In genomic region chr1:64876276-64876675, GRCm38 (mm10) we compare ENCODE assay signal across 9 mouse cellular contexts.
DNase-seq lines count a peak whose midpoint lies in the region; ATAC-seq and TF ChIP-seq lines count a peak whose summit lies in the region.
"Had no signal": no experiment of that assay in that cellular context is flagged by ENCODE, and none has a peak within 500 bp of the region (broad histone marks: within the 10 kb centered on the region; RNA-seq: fewer than 3 reads in every experiment).

No protein-coding gene starts in this region.

- peak; percentile 79 for ATAC-seq in heart, postnatal 0 days (ENCODE audit: insufficient read depth, low read depth)

- no peak for TF ChIP-seq POLR2A in CH12.LX (IDR thresholded peaks at IDR 0.05; ENCODE audit: low read depth, low read length)

- no peaks in the 10 kb centered on the region for H3K9me3 ChIP-seq in CH12.LX (replicated peaks; ENCODE audit: low read length)
- no peaks in the 10 kb centered on the region for H3K9me3 ChIP-seq in heart, postnatal 0 days (replicated peaks; ENCODE audit: control insufficient read depth, low read length)
- no peaks in the 10 kb centered on the region for H3K9me3 ChIP-seq in hindbrain, embryonic 10.5 days

- H3K36me3 ChIP-seq in CH12.LX (replicated peaks in 1 of 2; ENCODE audit: control insufficient read depth in 1 of 2, insufficient read depth in 1 of 2, low read length in 1 of 2) = peaks cover 37 to 80% of the 10 kb centered on the region in 2 experiments
- peaks cover 4% of the 10 kb centered on the region; the same call in 1 of the 2 replicates for H3K36me3 ChIP-seq in heart, postnatal 0 days (replicated peaks; ENCODE audit: control insufficient read depth, insufficient read depth, low read length)
- H3K36me3 ChIP-seq in hindbrain, embryonic 10.5 days = no peaks in the 10 kb centered on the region

- H3K4me3 ChIP-seq in CH12.LX (replicated peaks in 1 of 3; ENCODE audit: low read depth in 2 of 3, low read length in 2 of 3, poor library complexity in 1 of 3) = no peak overlapping the region
- no peak overlapping the region for H3K4me3 ChIP-seq in heart, postnatal 0 days (ENCODE audit: low read depth, low read length)
- H3K4me3 ChIP-seq in hindbrain, embryonic 10.5 days = no peak overlapping the region

- peak overlapping the region; percentile 10; the same call in 1 of the 2 replicates for H3K27ac ChIP-seq in CH12.LX (ENCODE audit: insufficient read depth, low read depth)
- H3K27ac ChIP-seq in heart, postnatal 0 days (ENCODE audit: low read depth) = peak overlapping the region; percentile 62
- no peak overlapping the region for H3K27ac ChIP-seq in hindbrain, embryonic 10.5 days

- TF ChIP-seq EP300 in CH12.LX (IDR thresholded peaks at IDR 0.05; ENCODE audit: low read length) = no peak
- no peak for TF ChIP-seq EP300 in heart, postnatal 0 days (IDR thresholded peaks at IDR 0.05; ENCODE audit: low read depth)

- 44% methylated on average over 3 of the region's 3 CpGs for WGBS in heart, postnatal 0 days
- 71% methylated on average over 3 of the region's 3 CpGs for WGBS in hindbrain, embryonic 10.5 days

- in situ Hi-C loops in CH12.LX (cut with MboI; ENCODE audit: low pct_ligation_motif_present, low pct_unique_long_range_greater_than_20kb, low sequenced_read_pairs) = no loop called here

- DNase-seq in CH12.LX (ENCODE audit: extremely low read depth) (peak; percentile 63), R1 (ENCODE audit: low read depth, low spot score) (peak; percentile 23)
- peak; percentile 55 for DNase-seq in heart, postnatal 0 days (ENCODE audit: low spot score)
- peak; percentile 58 for DNase-seq in lung, postnatal 25 days (ENCODE audit: low spot score)
- no peak for DNase-seq in gastrocnemius, adult 18-20 months (ENCODE audit: low spot score)
- no peak for DNase-seq in hindbrain, embryonic 10.5 days (ENCODE audit: low spot score)
- DNase-seq in ovary, postnatal 14 days (ENCODE audit: low spot score) = no peak
- DNase-seq: cerebellum, adult 18-20 months; gastrocnemius, postnatal 36 days had no signal

- no peaks in the 10 kb centered on the region for H3K27me3 ChIP-seq in CH12.LX (replicated peaks)
- H3K27me3 ChIP-seq in heart, postnatal 0 days (ENCODE audit: control insufficient read depth, insufficient read depth, low read length) = no peaks in the 10 kb centered on the region
- H3K27me3 ChIP-seq in hindbrain, embryonic 10.5 days (ENCODE audit: insufficient read depth, poor library complexity, severe bottlenecking) = no peaks in the 10 kb centered on the region

- peaks cover 4 to 30% of the 10 kb centered on the region in 2 experiments; a peak in 2 of 4 replicates for H3K4me1 ChIP-seq in CH12.LX (ENCODE audit: control insufficient read depth in 1 of 2, insufficient read depth in 2 of 2)
- H3K4me1 ChIP-seq in heart, postnatal 0 days (ENCODE audit: control insufficient read depth, insufficient read depth) = peaks cover 7% of the 10 kb centered on the region; the same call in 1 of the 2 replicates
- no peaks in the 10 kb centered on the region for H3K4me1 ChIP-seq in hindbrain, embryonic 10.5 days (replicated peaks)

- TF ChIP-seq CTCF in CH12.LX (conservative IDR thresholded peaks at IDR 0.05 in 1 of 2, IDR thresholded peaks at IDR 0.05 in 1 of 2; ENCODE audit: low read depth in 2 of 2, low read length in 2 of 2) = no peak
- no peak for TF ChIP-seq CTCF in heart, postnatal 0 days (IDR thresholded peaks at IDR 0.05; ENCODE audit: low read depth)

- no peaks in the 10 kb centered on the region for H3K79me2 ChIP-seq in CH12.LX (replicated peaks; ENCODE audit: control insufficient read depth, extremely low read depth, insufficient read depth, poor library complexity, severe bottlenecking)

- TF ChIP-seq RAD21 in CH12.LX (IDR thresholded peaks at IDR 0.05; ENCODE audit: low read depth, low read length) = no peak

- dilution Hi-C loops in CH12.LX (cut with MboI; ENCODE audit: extremely low pct_ligation_motif_present, extremely low pct_unique_long_range_greater_than_20kb, low sequenced_read_pairs) = no loop called here

- H3K4me2 ChIP-seq in CH12.LX (ENCODE audit: insufficient read depth, low read depth, poor library complexity, severe bottlenecking) = no peak overlapping the region
- peak overlapping the region; percentile 32 for H3K4me2 ChIP-seq in heart, postnatal 0 days (ENCODE audit: low read depth, low read length)

- no peak overlapping the region for H3K9ac ChIP-seq in CH12.LX (ENCODE audit: insufficient read depth, low read depth)
- H3K9ac ChIP-seq in heart, postnatal 0 days (replicated peaks; ENCODE audit: low read depth, low read length) = no peak overlapping the region

TF ChIP-seq in CH12.LX, 34 proteins besides CTCF, POLR2A, EP300 and RAD21:
- TF ChIP-seq USF1 (IDR thresholded peaks at IDR 0.05; ENCODE audit: low read depth, low read length) (no peak), SIN3A (IDR thresholded peaks at IDR 0.05; ENCODE audit: low read length) (no peak), KAT2A (IDR thresholded peaks at IDR 0.05; ENCODE audit: insufficient replicate concordance, low read length) (no peak), MEF2A (IDR thresholded peaks at IDR 0.05; ENCODE audit: borderline replicate concordance, low read depth, low read length) (no peak), NELFE (IDR thresholded peaks at IDR 0.05; ENCODE audit: low read depth, low read length) (no peak), MAX (IDR thresholded peaks at IDR 0.05; ENCODE audit: low read length) (no peak), NRF1 (IDR thresholded peaks at IDR 0.05; ENCODE audit: low read depth, low read length) (no peak), JUND (conservative IDR thresholded peaks at IDR 0.05; ENCODE audit: low read depth, low read length) (no peak), RCOR1 (conservative IDR thresholded peaks at IDR 0.05; ENCODE audit: low read depth, low read length) (no peak), E2F4 (IDR thresholded peaks at IDR 0.05; ENCODE audit: insufficient replicate concordance, low read depth, low read length) (no peak), ETS1 (conservative IDR thresholded peaks at IDR 0.05; ENCODE audit: low read depth, low read length) (no peak), BHLHE40 (IDR thresholded peaks at IDR 0.05; ENCODE audit: low read depth, low read length) (no peak), MYC (IDR thresholded peaks at IDR 0.05; ENCODE audit: low read depth, low read length) (no peak), ELF1 (IDR thresholded peaks at IDR 0.05; ENCODE audit: low read depth, low read length) (no peak), ZKSCAN1 (IDR thresholded peaks at IDR 0.05; ENCODE audit: borderline replicate concordance, low read depth, low read length) (no peak)

Comparison
In these comparisons a context has a peak if more than half of its experiments do, and no peak if none do; other contexts are left out.
1. DNase-seq: peak in CH12.LX (single experiment), R1 (single experiment), heart, postnatal 0 days (single experiment) and lung, postnatal 25 days (single experiment); none in gastrocnemius, adult 18-20 months (single experiment), hindbrain, embryonic 10.5 days (single experiment) and ovary, postnatal 14 days (single experiment).